Mouse (Mus musculus) forebrain, embryonic 10.5 days (tissue): Measurements from ENCODE around the gene Nr1h3. TPM values are rescaled to one million over a fixed set of nuclear protein-coding genes. Genes with fewer than 3 reads are reported as not detected.
A peak's percentile ranks its signal among the peaks of the same experiment; 100 is the strongest.

Experiments used
- DNase-seq: peaks from one replicate; pipeline ENCODE4 v3.0.0-alpha.2; 2017; ENCODE audit warnings: low spot score; ENCODE audit errors: extremely low spot score
- H3K27ac ChIP-seq: fragments of 300-500 bp; sonication (generic); 2 replicates; pipeline ENCODE4 v1.5.1; 2016; ENCODE audit warnings: mild to moderate bottlenecking
- H3K27me3 ChIP-seq: fragments of 300-500 bp; sonication (generic); 2 replicates; pipeline ENCODE4 v1.6.1; 2016; ENCODE audit warnings: mild to moderate bottlenecking; ENCODE audit not compliant: poor library complexity, severe bottlenecking
- H3K36me3 ChIP-seq: fragments of 300-500 bp; sonication (generic); replicated peaks from 2 replicates; pipeline ENCODE4 v1.6.1; 2016; ENCODE audit warnings: mild to moderate bottlenecking, moderate library complexity
- H3K4me1 ChIP-seq: fragments of 300-500 bp; sonication (generic); 2 replicates; pipeline ENCODE4 v1.6.1; 2016
- H3K4me3 ChIP-seq: fragments of 300-500 bp; sonication (generic); 2 replicates; pipeline ENCODE4 v1.5.1; 2016; ENCODE audit warnings: mild to moderate bottlenecking, moderate library complexity
- H3K9me3 ChIP-seq: fragments of 300-500 bp; sonication (generic); 2 replicates; pipeline ENCODE4 v1.6.1; 2016; ENCODE audit warnings: mild to moderate bottlenecking, moderate library complexity
- WGBS: fragments of 180-500 bp; shearing (Covaris S2); methylation state at CpG from one replicate; pipeline ENCODE4 v1.1.7; 2016; 5-methylcytosine and 5-hydroxymethylcytosine counted together
- polyA plus RNA-seq: library from polyadenylated mRNA; unstranded; fragments of >200 nt; fragmentation: Nextera tagmentation; extraction: Ambion mirVana; gene quantifications from 2 replicates; pipeline ENCODE4 v1.2.1, GENCODE M21; 2016

Nr1h3 gene
- polyA plus RNA-seq, 1 experiment from 2014 or later: 1.4 TPM

DNA sequence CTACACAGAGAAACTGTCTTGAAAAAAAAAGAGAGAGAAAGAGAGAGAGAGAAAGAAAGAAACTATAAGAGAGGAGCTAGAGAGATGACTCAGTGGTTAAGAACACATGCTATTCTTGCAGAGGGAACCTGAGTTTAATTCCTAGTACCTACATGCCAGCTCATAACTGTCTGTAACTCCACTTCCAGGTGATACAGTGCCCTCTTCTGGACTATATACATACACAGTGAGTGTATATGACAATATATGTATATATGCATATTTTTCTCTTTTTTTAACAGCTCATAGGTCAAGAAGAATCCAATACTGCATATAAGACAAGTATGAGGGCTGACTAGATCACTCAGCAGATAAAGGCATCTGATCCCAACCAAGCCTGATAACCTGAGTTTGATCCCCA lies 10.7 kb upstream of the Nr1h3 start:
- H3K27me3 ChIP-seq: no peaks in the 10 kb centered on the region
- H3K9me3 ChIP-seq: no peaks in the 10 kb centered on the region
- no peaks in the 10 kb centered on the region for H3K4me1 ChIP-seq
- no peak for DNase-seq
- H3K4me3 ChIP-seq: no peak overlapping the region
- peaks cover 80% of the 10 kb centered on the region for H3K36me3 ChIP-seq
- no peak overlapping the region for H3K27ac ChIP-seq

DNA sequence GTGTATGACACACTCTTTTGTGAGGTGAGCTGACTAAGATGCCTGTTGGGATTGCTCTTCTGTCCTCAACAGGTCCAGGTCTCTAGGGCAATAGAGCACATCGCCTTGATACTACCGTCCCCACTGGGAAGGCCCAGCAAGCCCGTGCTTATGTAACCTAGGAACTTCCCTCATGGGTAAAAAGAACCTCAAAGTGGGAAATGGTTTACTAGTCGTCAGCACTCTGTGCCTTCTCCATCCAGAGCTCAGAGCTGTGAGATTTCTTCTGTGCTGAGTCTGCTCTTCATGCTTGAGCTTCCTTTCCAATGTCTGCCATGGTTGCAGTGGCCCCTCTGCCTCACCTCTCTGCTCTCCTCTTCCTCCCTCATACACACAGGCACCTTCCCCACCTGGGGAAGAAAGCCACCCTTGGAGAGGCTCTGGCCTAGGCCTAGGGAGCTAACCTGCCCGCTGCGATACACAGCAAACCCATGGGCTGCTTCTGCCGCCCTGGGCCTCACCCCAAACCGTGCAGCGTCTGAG lies 3.7 kb upstream of the Nr1h3 start:
- no peak overlapping the region for H3K27ac ChIP-seq
- 95% methylated on average over 9 of the region's 9 CpGs for WGBS
- no peak overlapping the region for H3K4me3 ChIP-seq
- DNase-seq: no peak
- no peaks in the 10 kb centered on the region for H3K9me3 ChIP-seq
- no peaks in the 10 kb centered on the region for H3K27me3 ChIP-seq
- peaks cover 25% of the 10 kb centered on the region for H3K4me1 ChIP-seq
- peaks cover 67% of the 10 kb centered on the region for H3K36me3 ChIP-seq

DNA sequence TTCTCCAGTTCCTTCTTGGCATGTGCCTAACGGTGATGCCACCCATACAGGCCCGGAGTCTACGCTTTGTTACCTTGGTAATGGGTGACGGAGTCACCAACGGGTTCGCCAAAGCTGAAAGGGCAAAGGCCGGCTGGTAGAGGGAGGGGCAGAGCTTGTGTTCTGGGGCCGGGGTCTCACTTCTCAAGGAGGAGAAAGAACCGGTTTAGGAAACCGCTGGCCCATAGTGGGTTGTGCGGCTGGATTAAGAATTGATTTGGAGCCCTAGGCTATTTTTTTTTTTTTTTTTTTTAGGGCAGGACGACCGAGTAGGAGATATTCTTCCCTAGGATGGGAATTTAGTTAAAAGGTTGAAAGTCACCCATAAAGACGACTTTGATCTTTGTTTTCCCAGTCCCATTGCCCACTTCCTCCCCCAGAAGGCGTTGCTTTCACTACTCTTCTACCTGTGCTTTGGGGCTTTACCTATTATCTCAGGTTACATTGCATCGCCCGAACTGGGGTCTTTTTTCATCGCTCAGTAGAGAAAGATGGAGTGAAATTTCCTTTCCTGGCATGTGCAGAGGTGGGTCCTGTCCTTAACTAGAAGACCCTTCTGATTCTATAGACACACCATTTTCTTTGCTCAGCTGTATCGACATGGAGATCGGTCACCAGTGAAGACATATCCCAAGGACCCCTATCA lies 480 bp upstream of the Nr1h3 start:
- no peak for DNase-seq
- WGBS: 14% methylated on average over 20 of the region's 20 CpGs
- no peaks in the 10 kb centered on the region for H3K9me3 ChIP-seq
- peak overlapping the region; percentile 94 for H3K27ac ChIP-seq
- peaks cover 25% of the 10 kb centered on the region for H3K4me1 ChIP-seq
- peaks cover 37% of the 10 kb centered on the region for H3K36me3 ChIP-seq
- peak overlapping the region; percentile 85 for H3K4me3 ChIP-seq
- H3K27me3 ChIP-seq: no peaks in the 10 kb centered on the region

DNA sequence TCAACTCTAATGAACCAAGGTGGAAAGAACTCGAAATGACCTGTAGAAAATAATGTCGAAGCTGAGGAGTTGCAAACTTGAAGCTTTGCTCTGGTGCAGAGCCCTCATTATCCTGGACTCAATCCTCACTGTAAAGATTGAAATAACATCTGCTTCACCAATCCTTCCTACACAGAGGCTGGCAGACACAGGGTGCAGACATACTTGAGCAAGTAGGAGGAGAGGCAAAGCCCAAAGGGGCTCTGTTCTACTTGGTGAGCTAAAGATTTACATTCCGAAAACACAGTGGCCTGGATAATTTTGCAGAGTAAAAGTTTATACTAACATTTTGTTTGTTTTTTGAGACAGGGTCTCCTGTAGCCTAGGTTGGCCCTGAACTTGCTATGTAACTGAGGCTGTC lies 3.7 kb downstream of the Nr1h3 start:
- Histone ChIP-seq H3K27me3 (peaks cover 17% of the 10 kb centered on the region; the same call in 1 of the 2 replicates), H3K36me3 (no peaks in the 10 kb centered on the region), H3K27ac (no peak overlapping the region), H3K4me1 (peaks cover 37% of the 10 kb centered on the region), H3K9me3 (no peaks in the 10 kb centered on the region), H3K4me3 (no peak overlapping the region)
- no peak for DNase-seq
- 88% methylated on average over 3 of the region's 3 CpGs for WGBS

DNA sequence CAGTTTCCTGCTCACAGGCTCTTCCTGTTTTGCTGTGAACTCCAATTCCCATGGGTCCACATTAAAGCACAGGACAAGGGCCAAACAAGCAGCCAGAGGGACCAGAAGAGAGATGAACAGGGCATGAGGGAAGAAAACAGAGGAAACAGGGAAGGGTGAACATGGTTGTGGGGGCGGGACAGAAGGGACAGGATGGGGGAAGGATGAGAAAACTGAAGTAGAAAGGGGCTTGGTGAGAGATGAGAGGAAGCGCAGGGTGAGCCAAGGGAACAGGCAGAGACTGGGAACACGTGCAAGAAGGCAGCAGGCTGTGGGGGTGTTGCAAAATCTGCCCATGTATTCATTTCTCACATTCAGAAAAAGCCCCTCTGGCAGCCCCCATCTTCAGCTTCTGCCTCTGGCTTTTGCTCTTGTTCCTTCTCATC lies 6.0 kb downstream of the Nr1h3 start:
- peaks cover 23% of the 10 kb centered on the region; the same call in 1 of the 2 replicates for H3K27me3 ChIP-seq
- H3K27ac ChIP-seq: no peak overlapping the region
- H3K4me3 ChIP-seq: no peak overlapping the region
- no peaks in the 10 kb centered on the region for H3K36me3 ChIP-seq
- WGBS: 67% methylated on average over 3 of the region's 3 CpGs
- peaks cover 25% of the 10 kb centered on the region for H3K4me1 ChIP-seq
- DNase-seq: no peak
- no peaks in the 10 kb centered on the region for H3K9me3 ChIP-seq

DNA sequence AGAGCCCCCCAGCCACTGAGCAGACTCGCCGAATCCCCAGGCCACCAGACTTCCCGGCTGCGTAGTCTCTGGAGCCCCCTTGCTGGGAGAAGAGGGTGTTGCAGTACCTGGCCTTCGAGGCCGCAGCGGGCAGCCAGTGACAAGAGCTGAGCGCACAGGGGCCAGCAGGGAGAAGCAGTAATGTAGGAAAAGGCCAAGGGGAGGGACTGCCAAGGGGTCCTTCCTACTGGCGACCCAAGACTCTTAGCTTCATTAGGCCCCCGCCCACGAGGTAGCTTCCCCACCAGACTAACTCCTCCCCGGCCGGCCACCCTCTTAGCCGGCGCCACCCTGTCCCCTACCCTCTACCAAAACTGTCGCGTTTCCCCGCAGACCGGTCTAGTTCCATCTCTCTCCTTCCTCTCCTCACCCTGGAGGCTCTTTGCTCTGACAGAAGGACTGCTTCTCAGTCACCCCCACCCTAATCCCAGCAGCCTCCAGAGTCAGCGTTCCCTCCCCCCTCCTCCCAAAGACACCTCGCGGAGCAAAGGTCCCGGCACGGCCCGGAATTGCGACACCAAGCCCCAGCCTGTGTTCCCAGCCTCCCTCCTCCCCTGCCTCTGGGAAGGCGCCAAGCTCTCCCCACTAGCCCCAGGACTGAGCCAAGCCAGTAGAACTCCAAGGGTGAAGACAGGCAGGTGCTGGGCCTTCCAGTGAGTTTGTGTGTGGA lies 7.9 kb downstream of the Nr1h3 start:
- peaks cover 23% of the 10 kb centered on the region for H3K4me1 ChIP-seq
- no peaks in the 10 kb centered on the region for H3K36me3 ChIP-seq
- no peaks in the 10 kb centered on the region for H3K9me3 ChIP-seq
- 1% methylated on average over 27 of the region's 27 CpGs for WGBS
- peak; percentile 67 for DNase-seq
- peak overlapping the region; percentile 51 for H3K4me3 ChIP-seq
- peaks cover 23% of the 10 kb centered on the region; the same call in 1 of the 2 replicates for H3K27me3 ChIP-seq
- peak overlapping the region; percentile 82 for H3K27ac ChIP-seq

DNA sequence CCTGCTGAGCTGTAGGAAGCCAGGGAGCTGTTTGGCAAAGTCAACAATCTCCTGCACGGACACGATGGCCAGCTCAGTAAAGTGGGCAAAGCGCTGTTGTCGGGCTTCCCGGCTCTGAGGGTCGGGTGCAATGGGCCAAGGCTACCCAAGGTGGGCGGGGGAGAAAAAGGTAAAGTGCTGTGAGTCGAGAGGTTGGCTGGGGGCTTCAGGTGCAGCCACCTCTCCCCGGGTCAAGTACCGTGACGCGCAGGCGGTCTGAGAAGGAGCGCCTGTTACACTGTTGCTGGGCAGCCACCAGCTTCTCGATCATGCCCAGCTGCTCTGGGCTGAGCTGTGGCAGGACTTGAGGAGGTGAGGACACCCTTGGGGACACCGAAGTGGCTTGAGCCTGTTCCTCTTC lies 12.1 kb downstream of the Nr1h3 start:
- H3K36me3 ChIP-seq: no peaks in the 10 kb centered on the region

DNA sequence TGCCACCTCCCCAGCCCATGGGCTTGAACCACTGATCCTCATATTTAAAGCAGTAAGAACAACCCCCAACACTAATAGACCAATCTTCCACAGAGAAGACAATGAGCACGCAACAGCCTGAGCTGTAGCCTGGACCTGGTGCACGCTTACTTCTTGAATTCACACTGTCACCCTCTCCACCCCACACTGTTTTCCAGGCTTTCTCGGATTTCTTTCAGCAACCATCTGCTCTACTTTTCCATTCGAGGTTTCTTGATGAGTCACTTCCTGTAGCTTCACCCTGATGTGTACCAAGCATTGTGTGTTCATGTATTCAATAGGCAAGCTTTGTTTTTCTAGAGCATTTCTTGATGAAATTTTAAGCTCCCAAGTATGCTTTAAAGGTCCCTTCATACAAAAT lies 15.2 kb downstream of the Nr1h3 start:
- Histone ChIP-seq H3K9me3 (no peaks in the 10 kb centered on the region), H3K4me3 (no peak overlapping the region), H3K4me1 (peaks cover 18% of the 10 kb centered on the region), H3K36me3 (no peaks in the 10 kb centered on the region), H3K27ac (no peak overlapping the region), H3K27me3 (no peaks in the 10 kb centered on the region)
- no peak for DNase-seq
- WGBS: 84% methylated on average over 4 of the region's 4 CpGs

More for the DNA sequence above, 12.1 kb downstream of the Nr1h3 start:
- 92% methylated on average over 16 of the region's 16 CpGs for WGBS
- Histone ChIP-seq H3K4me1 (peaks cover 18% of the 10 kb centered on the region), H3K4me3 (no peak overlapping the region), H3K9me3 (no peaks in the 10 kb centered on the region), H3K27me3 (peaks cover 18% of the 10 kb centered on the region; the same call in 1 of the 2 replicates), H3K27ac (no peak overlapping the region)
- no peak for DNase-seq

DNA sequence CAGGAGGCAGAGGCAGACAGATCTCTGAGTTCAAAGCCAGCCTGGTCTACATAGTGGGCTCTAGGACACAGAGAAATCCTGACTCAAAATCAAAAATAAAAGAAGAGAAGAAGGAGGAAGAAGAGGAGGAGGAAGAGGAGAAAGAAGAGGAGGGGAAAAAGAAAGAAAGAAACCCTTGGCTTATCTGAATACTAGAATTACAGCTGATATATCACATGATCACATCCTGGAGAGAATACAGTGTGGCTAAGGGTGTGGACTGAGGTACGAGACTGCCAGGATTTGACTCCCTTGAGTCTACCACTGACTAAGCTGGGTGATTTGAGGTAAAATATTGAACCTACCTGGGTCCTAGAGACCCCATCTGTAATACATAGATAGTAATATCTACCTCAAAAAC lies 16.4 kb downstream of the Nr1h3 start:
- Histone ChIP-seq H3K27ac (no peak overlapping the region), H3K4me3 (no peak overlapping the region), H3K4me1 (peaks cover 26% of the 10 kb centered on the region), H3K27me3 (peaks cover 9% of the 10 kb centered on the region; the same call in 1 of the 2 replicates), H3K9me3 (no peaks in the 10 kb centered on the region), H3K36me3 (no peaks in the 10 kb centered on the region)
- no peak for DNase-seq
- WGBS: 91% methylated on average over 1 of the region's 1 CpGs

DNA sequence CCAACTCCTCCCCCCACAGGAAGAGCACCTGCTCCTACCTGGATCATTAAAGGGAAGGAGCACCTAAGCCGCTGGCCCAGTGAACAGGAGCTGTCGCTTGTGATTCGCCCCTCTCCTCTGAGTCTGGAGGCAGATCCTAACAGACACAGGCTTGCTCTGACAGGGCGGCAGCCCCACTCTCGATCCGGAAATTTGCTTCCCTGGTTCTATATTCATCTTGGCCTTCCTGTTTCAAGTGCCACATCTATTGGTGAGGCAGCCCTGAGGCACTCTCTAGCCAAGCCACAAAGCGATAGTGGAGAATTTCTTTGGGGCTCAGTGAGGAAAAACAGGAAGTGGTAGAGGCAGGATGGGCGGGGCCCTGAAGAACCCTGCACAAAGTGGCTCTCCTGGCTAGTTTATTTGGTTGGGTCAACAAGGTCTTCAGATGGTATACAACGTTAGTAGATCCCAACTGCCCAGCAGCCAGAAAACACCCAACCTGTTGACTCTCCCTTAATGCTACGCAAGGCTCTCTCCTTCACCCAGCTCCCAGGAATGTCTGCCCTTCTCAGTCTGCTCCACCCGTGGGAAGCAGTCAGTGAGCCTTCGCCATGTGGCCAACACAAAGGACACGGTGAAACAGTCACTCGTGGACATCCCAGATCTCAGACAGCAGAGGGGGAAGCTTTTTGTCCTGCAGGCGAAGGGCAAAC lies 18.8 kb downstream of the Nr1h3 start, which contains the start of gene Madd:
Madd (minus strand) TSS at position 127 of the 695 bp plus-strand sequence.
- no peak for DNase-seq
- Histone ChIP-seq H3K36me3 (no peaks in the 10 kb centered on the region), H3K4me3 (peak within 1 kb of the TSS; percentile 89), H3K9me3 (no peaks in the 10 kb centered on the region), H3K27me3 (peaks cover 9% of the 10 kb centered on the region; the same call in 1 of the 2 replicates), H3K27ac (peak within 1 kb of the TSS; percentile 88), H3K4me1 (peaks cover 44% of the 10 kb centered on the region)
- 66% methylated on average over 15 of the region's 15 CpGs for WGBS

DNA sequence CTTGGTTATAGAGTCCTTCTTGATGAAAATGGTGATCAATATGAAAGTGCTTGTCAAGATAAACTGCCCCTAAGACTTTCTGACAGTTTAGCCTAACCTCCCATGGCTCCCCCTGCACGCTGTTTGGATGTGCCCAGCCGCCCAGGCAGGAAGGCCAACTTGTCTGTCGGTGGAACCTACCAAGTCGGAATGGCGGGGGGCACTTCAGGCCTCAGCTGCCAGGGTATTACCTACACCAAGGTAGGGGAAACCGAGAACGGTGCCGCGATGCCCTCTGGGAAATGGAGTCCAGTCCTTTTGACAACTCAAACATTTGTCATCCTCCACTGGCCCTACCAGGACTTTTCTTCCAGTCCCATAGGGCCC lies 19.5 kb downstream of the Nr1h3 start:
- H3K4me3 ChIP-seq: peak overlapping the region; percentile 89
- peaks cover 9% of the 10 kb centered on the region; the same call in 1 of the 2 replicates for H3K27me3 ChIP-seq
- no peaks in the 10 kb centered on the region for H3K9me3 ChIP-seq
- H3K36me3 ChIP-seq: peaks cover 4% of the 10 kb centered on the region
- H3K4me1 ChIP-seq: peaks cover 44% of the 10 kb centered on the region
- DNase-seq: peak; percentile 95
- under 1% methylated on average over 9 of the region's 9 CpGs for whole genome bisulfite sequencing
- H3K27ac ChIP-seq: peak overlapping the region; percentile 88

DNA sequence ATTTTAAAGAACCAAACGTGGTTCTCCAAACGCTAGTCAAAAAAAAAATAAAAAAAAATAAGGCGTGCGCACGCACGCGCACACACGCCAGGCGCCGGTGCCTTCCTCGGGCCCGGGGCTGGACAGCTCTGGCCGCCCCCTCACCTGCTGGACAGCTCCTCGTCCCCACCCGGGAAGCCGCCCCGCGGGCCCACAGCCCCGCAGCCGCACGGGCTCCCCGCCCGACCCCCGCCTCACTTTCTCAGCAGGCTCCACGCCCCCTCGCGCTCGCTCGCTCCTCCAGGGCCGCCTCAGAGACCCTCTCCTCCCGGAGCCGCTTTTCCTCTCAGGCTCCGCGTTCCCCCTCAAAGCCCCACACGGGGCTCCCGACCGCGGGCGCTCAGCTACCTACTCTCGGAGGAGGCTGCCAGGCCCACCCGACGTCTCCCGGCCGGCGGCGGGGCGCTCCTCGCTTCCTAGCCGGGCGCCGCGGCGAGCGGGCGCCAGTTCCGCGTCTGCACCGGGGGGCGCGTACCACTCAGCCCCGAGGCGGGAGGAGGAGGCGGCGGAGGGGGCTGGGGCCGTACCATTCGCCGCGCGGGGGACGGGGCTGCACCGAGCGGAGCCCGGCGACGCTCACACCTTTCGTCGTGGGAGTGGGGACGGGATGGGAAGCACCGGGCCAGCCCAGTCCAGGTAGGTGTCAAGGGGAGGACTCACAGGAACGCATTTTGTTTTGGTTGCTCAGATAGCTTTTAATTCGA lies 20.1 kb downstream of the Nr1h3 start:
- WGBS: under 1% methylated on average over 81 of the region's 81 CpGs
- Histone ChIP-seq H3K4me1 (peaks cover 44% of the 10 kb centered on the region), H3K27ac (peak overlapping the region; percentile 88), H3K36me3 (peaks cover 9% of the 10 kb centered on the region), H3K9me3 (no peaks in the 10 kb centered on the region), H3K4me3 (peak overlapping the region; percentile 89), H3K27me3 (peaks cover 9% of the 10 kb centered on the region; the same call in 1 of the 2 replicates)
- DNase-seq: peak; percentile 81
